Mouse (Mus musculus) NIH3T3 (cell line): ENCODE results near the gene Ncoa1.

Source experiments
- DNase-seq: peaks from one replicate; pipeline ENCODE4 v3.0.0-alpha.2; 2012; ENCODE audit warnings: low read depth

Gene Ncoa1

GRCm38 (mm10) chr12:4476832-4477671, at the start of gene Ncoa1:
TSS of gene Ncoa1 (minus strand) at chr12:4477182.
- peak; percentile 83 for DNase-seq

- DNase-seq = no peak
Observed at GRCm38 (mm10) chr12:4524546-4524945, 47.6 kb upstream of the Ncoa1 start.

GRCm38 (mm10) chr12:4523688-4524298, 46.8 kb upstream of the Ncoa1 start:
- no peak for DNase-seq

- DNase-seq = no peak
Observed at GRCm38 (mm10) chr12:4523208-4523607, 46.2 kb upstream of the Ncoa1 start.

GRCm38 (mm10) chr12:4518957-4519356, 42.0 kb upstream of the Ncoa1 start:
- DNase-seq = no peak

- no peak for DNase-seq
Observed at GRCm38 (mm10) chr12:4509591-4510061, 32.6 kb upstream of the Ncoa1 start.

GRCm38 (mm10) chr12:4508182-4508581, 31.2 kb upstream of the Ncoa1 start:
- DNase-seq = no peak

GRCm38 (mm10) chr12:4507461-4507860, 30.5 kb upstream of the Ncoa1 start:
- peak; percentile 74 for DNase-seq

GRCm38 (mm10) chr12:4506810-4507430, 29.9 kb upstream of the Ncoa1 start:
- DNase-seq = no peak

GRCm38 (mm10) chr12:4505298-4505697, 28.3 kb upstream of the Ncoa1 start:
- no peak for DNase-seq

GRCm38 (mm10) chr12:4503673-4504326, 26.8 kb upstream of the Ncoa1 start:
- DNase-seq = no peak

GRCm38 (mm10) chr12:4501916-4502315, 24.9 kb upstream of the Ncoa1 start:
- no peak for DNase-seq

- DNase-seq = no peak
Observed at GRCm38 (mm10) chr12:4500516-4500915, 23.5 kb upstream of the Ncoa1 start.

GRCm38 (mm10) chr12:4499651-4500175, 22.7 kb upstream of the Ncoa1 start:
- no peak for DNase-seq

GRCm38 (mm10) chr12:4488411-4488810, 11.4 kb upstream of the Ncoa1 start:
- peak; percentile 62 for DNase-seq

- DNase-seq = no peak
Observed at GRCm38 (mm10) chr12:4483386-4483785, 6.4 kb upstream of the Ncoa1 start.

- DNase-seq = no peak
Observed at GRCm38 (mm10) chr12:4481687-4482086, 4.7 kb upstream of the Ncoa1 start.

- DNase-seq = no peak
Observed at GRCm38 (mm10) chr12:4480250-4480649, 3.3 kb upstream of the Ncoa1 start.

GRCm38 (mm10) chr12:4479171-4479881, 2.3 kb upstream of the Ncoa1 start:
- no peak for DNase-seq

- DNase-seq = no peak
Observed at GRCm38 (mm10) chr12:4477941-4478795, 1.2 kb upstream of the Ncoa1 start.
